Comparison of ENCODE assay signal across 27 mouse cellular contexts in genomic region chr6:145832927-145833326, GRCm38 (mm10). TPM values are rescaled to one million over a fixed set of nuclear protein-coding genes. Genes with fewer than 3 reads are reported as not detected.
DNase-seq lines count a peak whose midpoint lies in the region; ATAC-seq lines count a peak whose summit lies in the region.
"Had no signal": no experiment of that assay in that cellular context is flagged by ENCODE, and none has a peak within 500 bp of the region (broad histone marks: within the 10 kb centered on the region; RNA-seq: fewer than 3 reads in every experiment).

No protein-coding gene starts in this region.

- peak; percentile 73 for ATAC-seq in frontal cortex, adult (ENCODE audit: low TSS enrichment)
- ATAC-seq in heart, embryonic 13.5 days (ENCODE audit: extremely low read depth, insufficient number of reproducible peaks, low FRiP score, low TSS enrichment) = no peak
- ATAC-seq in midbrain, embryonic 13.5 days = no peak
- no peak for ATAC-seq in midbrain, embryonic 14.5 days (ENCODE audit: low FRiP score, low TSS enrichment)
- ATAC-seq: CD4-positive, CD25-positive, alpha-beta regulatory T cell, adult 4 months; inflammation-experienced regulatory T-cells, adult 6 months had no signal

- H3K9me3 ChIP-seq in heart, embryonic 13.5 days = no peaks in the 10 kb centered on the region
- no peaks in the 10 kb centered on the region for H3K9me3 ChIP-seq in midbrain, embryonic 13.5 days
- H3K9me3 ChIP-seq in midbrain, embryonic 14.5 days (ENCODE audit: control insufficient read depth, low read length) = no peaks in the 10 kb centered on the region
- H3K9me3 ChIP-seq: embryonic facial prominence, embryonic 13.5 days; hindbrain, embryonic 10.5 days; hindbrain, embryonic 15.5 days; limb, embryonic 13.5 days; lung, embryonic 15.5 days; midbrain, embryonic 10.5 days; neural tube, embryonic 12.5 days; stomach, embryonic 15.5 days had no signal

- H3K4me2 ChIP-seq in heart, embryonic 13.5 days = peak overlapping the region; percentile 20
- H3K4me2 ChIP-seq in midbrain, embryonic 13.5 days (replicated peaks) = no peak overlapping the region
- H3K4me2 ChIP-seq in midbrain, embryonic 14.5 days (ENCODE audit: low read length) = no peak overlapping the region
- H3K4me2 ChIP-seq: embryonic facial prominence, embryonic 13.5 days; hindbrain, embryonic 15.5 days; limb, embryonic 13.5 days; liver, embryonic 11.5 days; lung, embryonic 15.5 days; neural tube, embryonic 12.5 days; stomach, embryonic 15.5 days had no signal

- H3K27ac ChIP-seq in heart, embryonic 13.5 days (replicated peaks) = peak overlapping the region; percentile 36; the same call in 1 of the 2 replicates
- no peak overlapping the region for H3K27ac ChIP-seq in midbrain, embryonic 13.5 days
- no peak overlapping the region for H3K27ac ChIP-seq in midbrain, embryonic 14.5 days (replicated peaks; ENCODE audit: low read depth, low read length)
- H3K27ac ChIP-seq: embryonic facial prominence, embryonic 13.5 days; hindbrain, embryonic 10.5 days; hindbrain, embryonic 15.5 days; left cerebral cortex, adult 2 months; limb, embryonic 13.5 days; lung, embryonic 15.5 days; midbrain, embryonic 10.5 days; neural tube, embryonic 12.5 days; stomach, embryonic 15.5 days had no signal

- intact Hi-C loops in heart, postnatal 14 days (cut with DNase I) = loop anchor here (5.0 kb wide), 2 partner anchors 504 to 569 kb away; no protein-coding TSS in a partner anchor

- no peak overlapping the region for H3K4me3 ChIP-seq in heart, embryonic 13.5 days
- H3K4me3 ChIP-seq in midbrain, embryonic 13.5 days (replicated peaks) = no peak overlapping the region
- H3K4me3 ChIP-seq in midbrain, embryonic 14.5 days (replicated peaks; ENCODE audit: low read depth, low read length) = no peak overlapping the region
- H3K4me3 ChIP-seq: embryonic facial prominence, embryonic 13.5 days; hindbrain, embryonic 10.5 days; hindbrain, embryonic 15.5 days; left cerebral cortex, adult 2 months; limb, embryonic 13.5 days; lung, embryonic 15.5 days; midbrain, embryonic 10.5 days; myocyte; neural tube, embryonic 12.5 days; stomach, embryonic 15.5 days had no signal

- no peaks in the 10 kb centered on the region for H3K27me3 ChIP-seq in heart, embryonic 13.5 days (replicated peaks)
- peaks cover 5% of the 10 kb centered on the region; the same call in 1 of the 2 replicates for H3K27me3 ChIP-seq in midbrain, embryonic 13.5 days
- no peaks in the 10 kb centered on the region for H3K27me3 ChIP-seq in midbrain, embryonic 14.5 days (ENCODE audit: control insufficient read depth, insufficient read depth, low read length)
- H3K27me3 ChIP-seq: embryonic facial prominence, embryonic 13.5 days; hindbrain, embryonic 15.5 days; lung, embryonic 15.5 days; neural tube, embryonic 12.5 days; stomach, embryonic 15.5 days had no signal

- no peaks in the 10 kb centered on the region for H3K36me3 ChIP-seq in heart, embryonic 13.5 days
- no peaks in the 10 kb centered on the region for H3K36me3 ChIP-seq in midbrain, embryonic 13.5 days
- H3K36me3 ChIP-seq in midbrain, embryonic 14.5 days (ENCODE audit: control insufficient read depth, insufficient read depth, low read length) = no peaks in the 10 kb centered on the region
- H3K36me3 ChIP-seq: embryonic facial prominence, embryonic 13.5 days; hindbrain, embryonic 10.5 days; hindbrain, embryonic 15.5 days; limb, embryonic 13.5 days; lung, embryonic 15.5 days; midbrain, embryonic 10.5 days; neural tube, embryonic 12.5 days; stomach, embryonic 15.5 days had no signal

- DNase-seq in frontal cortex, postnatal 14 days (ENCODE audit: low spot score in 2 of 2) = no peak
- DNase-seq in heart, postnatal 14 days = no peak
- DNase-seq in midbrain, embryonic 14.5 days = no peak
- no peak for DNase-seq in thymus, postnatal 4 days
- DNase-seq: adrenal gland, postnatal 14 days; cerebellum, adult 18-20 months; cerebellum, postnatal 10 days; gastrocnemius, postnatal 25 days; heart, adult 18-20 months; kidney, adult 11 months; kidney, postnatal 25 days had no signal

- peaks cover 32% of the 10 kb centered on the region for H3K4me1 ChIP-seq in heart, embryonic 13.5 days
- H3K4me1 ChIP-seq in midbrain, embryonic 13.5 days (replicated peaks) = no peaks in the 10 kb centered on the region
- H3K4me1 ChIP-seq in midbrain, embryonic 14.5 days (ENCODE audit: control insufficient read depth, insufficient read depth, low read length) = no peaks in the 10 kb centered on the region
- H3K4me1 ChIP-seq: embryonic facial prominence, embryonic 13.5 days; neural tube, embryonic 12.5 days; stomach, embryonic 15.5 days had no signal

- no peak overlapping the region for H3K9ac ChIP-seq in heart, embryonic 13.5 days
- H3K9ac ChIP-seq in midbrain, embryonic 13.5 days (replicated peaks) = 0 out of 2 replicates have a peak overlapping the region, but pooled peaks have one; percentile 3
- H3K9ac ChIP-seq in midbrain, embryonic 14.5 days (replicated peaks; ENCODE audit: low read length) = no peak overlapping the region
- H3K9ac ChIP-seq: embryonic facial prominence, embryonic 13.5 days; hindbrain, embryonic 15.5 days; limb, embryonic 13.5 days; lung, embryonic 15.5 days; neural tube, embryonic 12.5 days; stomach, embryonic 15.5 days had no signal

- WGBS in heart, embryonic 13.5 days = 52% methylated on average over 8 of the region's 8 CpGs
- WGBS in midbrain, embryonic 13.5 days = 76% methylated on average over 8 of the region's 8 CpGs
- 77% methylated on average over 8 of the region's 8 CpGs for WGBS in midbrain, embryonic 14.5 days

RNA-seq across cellular contexts. Expression of gene Bhlhe41, which starts 32.4 kb away (rescaled TPM):
- 4.9 and 6.6 TPM in 2 replicates for polyA plus RNA-seq in heart, embryonic 13.5 days (2015; fragmentation: Nextera tagmentation; extraction: Ambion mirVana)
- 10 to 100 TPM; 12.1 to 15.9 TPM for total RNA-seq in heart, postnatal 14 days (2021)
- 3.9 TPM in 2 replicates for polyA plus RNA-seq in midbrain, embryonic 13.5 days (2015; fragmentation: Nextera tagmentation; extraction: Ambion mirVana)
- 5.9 and 6.4 TPM in 2 replicates for polyA plus RNA-seq in midbrain, embryonic 14.5 days (2014; fragmentation: Nextera tagmentation; extraction: Ambion mirVana)
